Mouse (Mus musculus) induced T-regulatory cell, adult 2 months (primary cell): ENCODE results near the gene Gm21962.
"Not testable (repeated sequence)": the region's sequence is repeated elsewhere in the genome, so short reads cannot be mapped to it uniquely, and the experiment has no call there.

Experiments used
- DNase-seq: peaks from one replicate; pipeline ENCODE4 v3.0.0-alpha.2; 2012; ENCODE audit warnings: low read depth

The Gm21962 gene

GRCm38 (mm10) chr3:137671224-137671623 lies at the start of gene Gm21962:
Gene Gm21962, plus strand, starts transcription at chr3:137671524.
- not testable (repeated sequence) for DNase-seq

- no peak for DNase-seq
Observed at GRCm38 (mm10) chr3:137622091-137622490, 49.2 kb upstream of the Gm21962 start.

GRCm38 (mm10) chr3:137622895-137623580 lies 48.3 kb upstream of the Gm21962 start:
- DNase-seq, result no peak

GRCm38 (mm10) chr3:137623581-137624362 lies 47.6 kb upstream of the Gm21962 start:
- DNase-seq, result no peak

GRCm38 (mm10) chr3:137625054-137625453 lies 46.3 kb upstream of the Gm21962 start:
- no peak for DNase-seq

GRCm38 (mm10) chr3:137633726-137634125 lies 37.6 kb upstream of the Gm21962 start:
- DNase-seq, result no peak

- no peak for DNase-seq
Observed at GRCm38 (mm10) chr3:137636571-137636970, 34.8 kb upstream of the Gm21962 start.

GRCm38 (mm10) chr3:137641238-137641637 lies 30.1 kb upstream of the Gm21962 start:
- DNase-seq, result no peak

GRCm38 (mm10) chr3:137642137-137642536 lies 29.2 kb upstream of the Gm21962 start:
- no peak for DNase-seq

GRCm38 (mm10) chr3:137642568-137642967 lies 28.8 kb upstream of the Gm21962 start:
- no peak for DNase-seq

GRCm38 (mm10) chr3:137644081-137644480 lies 27.2 kb upstream of the Gm21962 start:
- DNase-seq, result no peak

GRCm38 (mm10) chr3:137644947-137645346 lies 26.4 kb upstream of the Gm21962 start:
- no peak for DNase-seq

- no peak for DNase-seq
Observed at GRCm38 (mm10) chr3:137647427-137648100, 23.8 kb upstream of the Gm21962 start.

GRCm38 (mm10) chr3:137649112-137649511 lies 22.2 kb upstream of the Gm21962 start:
- DNase-seq, result no peak

GRCm38 (mm10) chr3:137652853-137653252 lies 18.5 kb upstream of the Gm21962 start:
- no peak for DNase-seq

- DNase-seq, result no peak
Observed at GRCm38 (mm10) chr3:137680923-137681322, 9.6 kb downstream of the Gm21962 start.

- no peak for DNase-seq
Observed at GRCm38 (mm10) chr3:137682911-137683806, 11.8 kb downstream of the Gm21962 start.

- no peak for DNase-seq
Observed at GRCm38 (mm10) chr3:137683807-137684403, 12.6 kb downstream of the Gm21962 start.

- no peak for DNase-seq
Observed at GRCm38 (mm10) chr3:137686932-137687331, 15.6 kb downstream of the Gm21962 start.

GRCm38 (mm10) chr3:137691503-137691902 lies 20.2 kb downstream of the Gm21962 start:
- no peak for DNase-seq

GRCm38 (mm10) chr3:137715946-137716345 lies 44.6 kb downstream of the Gm21962 start:
- DNase-seq, result no peak
